Mouse (Mus musculus): Measurements from ENCODE around the gene Cldn8. TPM values are rescaled to one million over a fixed set of nuclear protein-coding genes. Genes with fewer than 3 reads are reported as not detected.

Gene Cldn8
- polyA plus RNA-seq, 1 experiment from 2014 or later = not detected

- Histone ChIP-seq H3K4me3 (no peak overlapping the region), H3K36me3 (replicated peaks) (no peaks in the 10 kb centered on the region), H3K27ac (no peak overlapping the region), H3K27me3 (replicated peaks) (no peaks in the 10 kb centered on the region), H3K4me1 (no peaks in the 10 kb centered on the region), H3K9ac (no peak overlapping the region), H3K9me3 (no peaks in the 10 kb centered on the region), H3K4me2 (no peak overlapping the region)
- WGBS = 93% methylated on average over 3 of the region's 3 CpGs
- no peak for ATAC-seq (replicated peaks)
These were observed 6.7 kb upstream of the Cldn8 start for GRCm38 (mm10) chr16:88569732-88570131.

GRCm38 (mm10) chr16:88569096-88569495 lies 6.1 kb upstream of the Cldn8 start:
- Histone ChIP-seq H3K9ac (no peak overlapping the region), H3K9me3 (no peaks in the 10 kb centered on the region), H3K36me3 (replicated peaks) (no peaks in the 10 kb centered on the region), H3K4me1 (no peaks in the 10 kb centered on the region), H3K27me3 (replicated peaks) (no peaks in the 10 kb centered on the region), H3K27ac (no peak overlapping the region), H3K4me2 (no peak overlapping the region), H3K4me3 (no peak overlapping the region)
- WGBS = 64% methylated on average over 1 of the region's 1 CpGs
- ATAC-seq (replicated peaks) = no peak

GRCm38 (mm10) chr16:88561617-88562164 lies 1.3 kb downstream of the Cldn8 start:
- Histone ChIP-seq H3K9me3 (no peaks in the 10 kb centered on the region), H3K4me1 (no peaks in the 10 kb centered on the region), H3K4me2 (no peak overlapping the region), H3K9ac (no peak overlapping the region), H3K36me3 (replicated peaks) (no peaks in the 10 kb centered on the region), H3K27ac (no peak overlapping the region), H3K4me3 (no peak overlapping the region), H3K27me3 (replicated peaks) (no peaks in the 10 kb centered on the region)
- peak; percentile 62; the same call in 1 of the 2 replicates for ATAC-seq (replicated peaks)
- 19% methylated on average over 6 of the region's 6 CpGs for WGBS

- no peak for ATAC-seq (replicated peaks)
- Histone ChIP-seq H3K27me3 (replicated peaks) (no peaks in the 10 kb centered on the region), H3K4me1 (no peaks in the 10 kb centered on the region), H3K27ac (no peak overlapping the region), H3K9ac (no peak overlapping the region), H3K4me2 (no peak overlapping the region), H3K4me3 (no peak overlapping the region), H3K9me3 (no peaks in the 10 kb centered on the region), H3K36me3 (replicated peaks) (no peaks in the 10 kb centered on the region)
- WGBS = 54% methylated on average over 6 of the region's 6 CpGs
These were observed 20.5 kb downstream of the Cldn8 start for GRCm38 (mm10) chr16:88542488-88542887.

GRCm38 (mm10) chr16:88539841-88540487 lies 23.0 kb downstream of the Cldn8 start:
- Histone ChIP-seq H3K4me3 (no peak overlapping the region), H3K27me3 (replicated peaks) (no peaks in the 10 kb centered on the region), H3K9ac (no peak overlapping the region), H3K27ac (no peak overlapping the region), H3K4me1 (no peaks in the 10 kb centered on the region), H3K9me3 (no peaks in the 10 kb centered on the region), H3K36me3 (replicated peaks) (no peaks in the 10 kb centered on the region), H3K4me2 (no peak overlapping the region)
- 89% methylated on average over 3 of the region's 3 CpGs for WGBS
- ATAC-seq (replicated peaks) = no peak

- no peaks in the 10 kb centered on the region for H3K36me3 ChIP-seq (replicated peaks)
- H3K9me3 ChIP-seq = no peaks in the 10 kb centered on the region
- no peak for ATAC-seq (replicated peaks)
- H3K4me3 ChIP-seq = no peak overlapping the region
- no peaks in the 10 kb centered on the region for H3K4me1 ChIP-seq
- H3K9ac ChIP-seq = no peak overlapping the region
- H3K27ac ChIP-seq = no peak overlapping the region
- no peaks in the 10 kb centered on the region for H3K27me3 ChIP-seq (replicated peaks)
- no peak overlapping the region for H3K4me2 ChIP-seq
These were observed 51.6 kb downstream of the Cldn8 start for GRCm38 (mm10) chr16:88511348-88511747.

Other genes starting within 250 kb of the Cldn8 start
- not detected in 2 replicates for gene Cldn17, start 56.2 kb downstream of the Cldn8 start, polyA plus RNA-seq (2015; fragmentation: Nextera tagmentation; extraction: Ambion mirVana)
- not detected in 2 replicates for gene Krtap24-1, start 49.1 kb upstream of the Cldn8 start, polyA plus RNA-seq (2015; fragmentation: Nextera tagmentation; extraction: Ambion mirVana)
- gene 2310079G19Rik, start 64.5 kb upstream of the Cldn8 start, polyA plus RNA-seq (2015; fragmentation: Nextera tagmentation; extraction: Ambion mirVana) = not detected in 2 replicates
- not detected in 2 replicates for gene Krtap26-1, start 84.6 kb upstream of the Cldn8 start, polyA plus RNA-seq (2015; fragmentation: Nextera tagmentation; extraction: Ambion mirVana)
- gene Krtap27-1, start 108.5 kb upstream of the Cldn8 start, polyA plus RNA-seq (2015; fragmentation: Nextera tagmentation; extraction: Ambion mirVana) = not detected in 2 replicates
- gene 2310061N02Rik, start 144.8 kb upstream of the Cldn8 start, polyA plus RNA-seq (2015; fragmentation: Nextera tagmentation; extraction: Ambion mirVana) = not detected in 2 replicates
- not detected in 2 replicates for gene Krtap13-1, start 165.7 kb upstream of the Cldn8 start, polyA plus RNA-seq (2015; fragmentation: Nextera tagmentation; extraction: Ambion mirVana)
- gene Krtap13, start 188.5 kb upstream of the Cldn8 start, polyA plus RNA-seq (2015; fragmentation: Nextera tagmentation; extraction: Ambion mirVana) = not detected in 2 replicates
- not detected in 2 replicates for gene 2310034C09Rik, start 195.7 kb upstream of the Cldn8 start, polyA plus RNA-seq (2015; fragmentation: Nextera tagmentation; extraction: Ambion mirVana)
- gene 2310057N15Rik, start 211.0 kb upstream of the Cldn8 start, polyA plus RNA-seq (2015; fragmentation: Nextera tagmentation; extraction: Ambion mirVana) = not detected in 2 replicates
- not detected in 2 replicates for gene Gm5965, start 214.7 kb upstream of the Cldn8 start, polyA plus RNA-seq (2015; fragmentation: Nextera tagmentation; extraction: Ambion mirVana)
- not detected in 2 replicates for gene Gm20741, start 249.0 kb upstream of the Cldn8 start, polyA plus RNA-seq (2015; fragmentation: Nextera tagmentation; extraction: Ambion mirVana)